Mouse (Mus musculus) heart, embryonic 11.5 days (tissue): ENCODE measurements around the gene Asxl1. TPM values are rescaled to one million over a fixed set of nuclear protein-coding genes. Genes with fewer than 3 reads are reported as not detected.

Experiments
- ATAC-seq: fragments of 200-750 bp; cut with Nextera tagmentation; replicated peaks from 2 replicates; pipeline ENCODE4 v1.8.0; 2017; ENCODE audit warnings: moderate library complexity; ENCODE audit not compliant: insufficient number of reproducible peaks, low FRiP score, low TSS enrichment
- H3K27ac ChIP-seq: fragments of 300-500 bp; sonication (generic); 2 replicates; pipeline ENCODE4 v1.5.1; 2014; ENCODE audit warnings: mild to moderate bottlenecking, low read depth, low read length
- H3K27me3 ChIP-seq: fragments of 300-500 bp; sonication (generic); 2 replicates; pipeline ENCODE4 v1.6.1; 2014; ENCODE audit warnings: mild to moderate bottlenecking, low read length, mixed read lengths; ENCODE audit not compliant: control insufficient read depth, insufficient read depth
- H3K36me3 ChIP-seq: fragments of 300-500 bp; sonication (generic); 2 replicates; pipeline ENCODE4 v1.6.1; 2014; ENCODE audit warnings: mild to moderate bottlenecking, low read length, moderate library complexity, mixed read lengths; ENCODE audit not compliant: control insufficient read depth, insufficient read depth
- H3K4me1 ChIP-seq: fragments of 300-500 bp; sonication (generic); 2 replicates; pipeline ENCODE4 v1.6.1; 2014; ENCODE audit warnings: low read length; ENCODE audit not compliant: control insufficient read depth, insufficient read depth
- H3K4me2 ChIP-seq: fragments of 300-500 bp; sonication (generic); 2 replicates; pipeline ENCODE4 v1.6.1; 2014; ENCODE audit warnings: mild to moderate bottlenecking, moderate library complexity
- H3K4me3 ChIP-seq: fragments of 300-500 bp; sonication (generic); 2 replicates; pipeline ENCODE4 v1.5.1; 2014; ENCODE audit warnings: low read depth, low read length
- H3K9ac ChIP-seq: fragments of 300-500 bp; sonication (generic); 2 replicates; pipeline ENCODE4 v1.6.1; 2014; ENCODE audit warnings: mild to moderate bottlenecking, low read depth, low read length, moderate library complexity
- H3K9me3 ChIP-seq: fragments of 300-500 bp; sonication (generic); replicated peaks from 2 replicates; pipeline ENCODE4 v1.6.1; 2016; ENCODE audit warnings: low read length; ENCODE audit not compliant: control insufficient read depth
- WGBS: fragments of 180-500 bp; shearing (Covaris S2); extraction: QIAGEN DNeasy Blood & Tissue Kit; methylation state at CpG from one replicate; pipeline ENCODE4 v1.1.7; 2014; ENCODE audit not compliant: insufficient replicate concordance; 5-methylcytosine and 5-hydroxymethylcytosine counted together
- polyA plus RNA-seq: library from polyadenylated mRNA; unstranded; fragments of >200 nt; fragmentation: Nextera tagmentation; extraction: Ambion mirVana; gene quantifications from 2 replicates; pipeline ENCODE4 v1.2.1, GENCODE M21; 2014

Gene Asxl1
- polyA plus RNA-seq, 1 experiment from 2014 or later, result 13.8 TPM

DNA sequence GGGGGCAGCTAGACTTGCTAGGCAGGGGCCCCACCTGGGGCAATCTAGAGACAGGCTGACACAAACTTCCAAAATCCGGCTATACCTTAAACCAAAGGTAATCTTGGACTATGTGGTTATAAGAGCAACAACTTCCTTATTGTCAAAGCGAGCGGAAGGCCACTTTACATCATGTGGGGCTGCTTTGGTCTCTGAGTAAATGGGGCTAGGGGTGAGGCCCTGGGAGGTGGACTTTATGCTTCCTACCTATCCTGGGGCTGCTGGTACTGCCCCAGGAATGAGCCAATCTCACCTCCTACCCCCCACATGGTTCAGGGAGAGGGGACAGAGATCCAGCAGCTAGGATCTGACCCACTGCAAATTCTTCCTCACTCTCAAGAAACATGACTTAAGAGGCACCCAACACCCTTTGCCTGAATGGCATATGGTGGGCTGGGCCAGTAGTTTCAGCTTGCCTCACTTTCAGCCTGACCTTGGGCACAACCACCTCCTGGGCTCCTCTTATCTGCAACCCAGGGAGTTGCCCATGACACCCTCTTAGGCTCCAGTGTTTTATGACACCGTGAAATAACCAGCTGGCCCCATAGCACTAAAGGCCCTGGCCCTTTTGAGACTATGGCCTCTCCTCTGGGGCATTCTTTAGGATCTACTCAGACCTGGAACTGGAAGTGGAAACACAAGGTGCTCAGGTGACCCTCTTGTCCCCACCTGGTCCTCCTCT lies 79.7 kb downstream of the Asxl1 start:
- Histone ChIP-seq H3K9ac (no peak overlapping the region), H3K27ac (peak overlapping the region; percentile 35; the same call in 1 of the 2 replicates), H3K9me3 (no peaks in the 10 kb centered on the region), H3K36me3 (peaks cover 9% of the 10 kb centered on the region), H3K4me1 (peaks cover 74% of the 10 kb centered on the region), H3K27me3 (no peaks in the 10 kb centered on the region), H3K4me3 (no peak overlapping the region), H3K4me2 (no peak overlapping the region)
- ATAC-seq, result no peak
- 65% methylated on average over 4 of the region's 4 CpGs for WGBS

DNA sequence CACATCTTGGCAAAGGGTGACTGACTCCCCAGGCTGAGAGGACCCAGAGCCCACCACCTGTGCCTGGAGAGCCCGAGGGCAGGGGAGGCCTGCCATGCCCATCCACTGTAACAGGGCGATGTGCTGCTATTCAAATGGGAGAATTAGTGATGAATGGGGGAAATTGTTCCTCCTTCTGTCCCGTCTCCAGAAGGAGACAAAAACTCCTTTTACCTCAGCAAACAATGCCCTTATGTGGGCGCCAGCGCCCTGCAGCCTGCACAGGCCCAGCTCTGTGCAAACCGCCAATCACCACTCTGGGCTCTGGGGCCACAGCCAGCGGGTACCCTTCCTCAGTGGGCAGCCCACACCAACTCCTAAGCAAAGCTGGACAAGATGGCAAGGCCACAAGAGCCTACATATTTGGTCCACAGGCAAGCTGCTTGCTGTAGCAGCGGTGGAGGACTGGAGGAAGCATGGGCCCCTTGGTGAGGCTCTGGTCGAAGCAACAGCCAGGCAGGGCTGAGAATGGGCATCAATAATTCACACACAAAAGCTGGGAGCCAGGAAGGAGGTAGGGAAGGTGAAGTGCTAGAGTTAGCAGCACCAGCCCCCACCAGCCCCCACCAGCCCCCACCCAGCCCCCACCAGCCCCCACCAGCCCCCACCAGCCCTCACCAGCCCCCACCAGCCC lies 80.5 kb downstream of the Asxl1 start:
- ATAC-seq, result no peak
- Histone ChIP-seq H3K9ac (peak overlapping the region; percentile 46; the same call in 1 of the 2 replicates), H3K36me3 (peaks cover 12% of the 10 kb centered on the region), H3K4me1 (peaks cover 79% of the 10 kb centered on the region), H3K27me3 (no peaks in the 10 kb centered on the region), H3K4me3 (no peak overlapping the region), H3K4me2 (no peak overlapping the region), H3K9me3 (no peaks in the 10 kb centered on the region), H3K27ac (peak overlapping the region; percentile 57; the same call in 1 of the 2 replicates)
- WGBS, result 71% methylated on average over 9 of the region's 9 CpGs

DNA sequence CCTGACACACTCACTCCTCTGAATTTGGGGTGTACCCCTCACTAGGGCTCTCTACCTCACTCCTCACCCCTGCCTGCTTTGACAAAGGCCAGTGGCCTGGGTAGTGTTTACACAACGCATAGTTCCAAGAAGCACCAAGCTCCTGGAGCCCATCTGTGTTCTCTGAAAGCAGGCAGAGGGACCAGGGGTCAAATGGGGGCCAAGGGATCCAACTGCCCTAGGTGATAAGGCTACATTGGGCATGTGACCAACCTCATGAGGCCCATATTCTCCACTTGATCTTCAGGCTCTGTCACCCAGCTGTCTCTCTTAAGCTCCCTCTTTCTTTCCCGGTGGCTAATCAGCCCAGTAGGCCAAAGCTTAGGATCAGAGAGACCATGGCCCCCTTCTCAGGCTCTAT lies 81.3 kb downstream of the Asxl1 start:
- peak overlapping the region; percentile 22; the same call in 1 of the 2 replicates for H3K9ac ChIP-seq
- 8% methylated on average over 2 of the region's 2 CpGs for WGBS
- no peaks in the 10 kb centered on the region for H3K27me3 ChIP-seq
- peak overlapping the region; percentile 37; the same call in 1 of the 2 replicates for H3K27ac ChIP-seq
- no peak overlapping the region for H3K4me2 ChIP-seq
- no peak overlapping the region for H3K4me3 ChIP-seq
- H3K36me3 ChIP-seq, result peaks cover 12% of the 10 kb centered on the region
- no peaks in the 10 kb centered on the region for H3K9me3 ChIP-seq
- peak; percentile 23; the same call in 1 of the 2 replicates for ATAC-seq
- peaks cover 82% of the 10 kb centered on the region for H3K4me1 ChIP-seq

DNA sequence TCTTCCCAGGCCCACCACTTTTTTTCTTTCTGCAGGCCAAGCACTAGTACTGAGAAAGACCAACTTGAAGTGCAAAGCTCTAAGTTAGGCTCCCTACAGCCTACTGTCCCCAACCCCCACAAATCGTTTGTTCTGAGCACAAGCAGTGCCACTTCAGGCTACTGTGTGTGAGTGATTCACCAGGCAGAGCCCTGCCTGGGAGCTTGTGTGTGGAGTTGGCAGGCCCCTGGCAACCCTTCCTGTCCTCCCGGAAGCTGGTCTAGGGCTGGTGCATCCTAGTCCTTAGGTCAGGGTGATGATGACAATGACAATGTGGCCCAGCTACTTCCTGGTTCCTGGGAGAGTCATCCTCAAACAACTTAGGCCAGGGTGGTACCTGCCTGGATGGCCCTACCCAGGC lies 82.9 kb downstream of the Asxl1 start:
- peaks cover 82% of the 10 kb centered on the region for H3K4me1 ChIP-seq
- peaks cover 12% of the 10 kb centered on the region for H3K36me3 ChIP-seq
- ATAC-seq, result no peak
- no peaks in the 10 kb centered on the region for H3K9me3 ChIP-seq
- peak overlapping the region; percentile 29 for H3K27ac ChIP-seq
- no peak overlapping the region for H3K4me2 ChIP-seq
- no peaks in the 10 kb centered on the region for H3K27me3 ChIP-seq
- no peak overlapping the region for H3K9ac ChIP-seq
- WGBS, result 56% methylated on average over 2 of the region's 2 CpGs
- H3K4me3 ChIP-seq, result no peak overlapping the region

DNA sequence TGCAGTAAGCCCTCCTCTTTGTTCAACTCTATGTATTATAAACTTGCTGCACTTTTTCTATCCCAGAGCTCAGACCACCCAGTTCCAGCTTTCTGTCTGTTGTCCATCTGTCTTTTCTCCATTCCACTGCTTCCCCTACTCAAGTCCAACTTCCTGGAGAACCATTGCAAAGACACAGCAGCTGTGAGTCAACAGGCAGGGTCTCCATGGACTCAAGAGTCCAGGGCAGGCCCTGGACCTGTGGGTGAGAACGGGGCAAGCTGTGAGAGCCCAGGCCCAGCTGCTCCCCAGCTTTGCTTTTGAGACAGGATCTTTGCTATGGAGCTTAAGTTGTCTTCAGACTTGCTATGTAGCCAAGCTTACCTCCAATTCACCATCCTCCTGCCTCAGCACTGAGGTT lies 84.9 kb downstream of the Asxl1 start:
- no peaks in the 10 kb centered on the region for H3K27me3 ChIP-seq
- ATAC-seq, result no peak
- H3K9me3 ChIP-seq, result no peaks in the 10 kb centered on the region
- WGBS, result 89% methylated on average over 1 of the region's 1 CpGs
- H3K36me3 ChIP-seq, result peaks cover 12% of the 10 kb centered on the region
- no peak overlapping the region for H3K4me2 ChIP-seq
- peaks cover 84% of the 10 kb centered on the region for H3K4me1 ChIP-seq
- no peak overlapping the region for H3K9ac ChIP-seq
- no peak overlapping the region for H3K27ac ChIP-seq
- no peak overlapping the region for H3K4me3 ChIP-seq

DNA sequence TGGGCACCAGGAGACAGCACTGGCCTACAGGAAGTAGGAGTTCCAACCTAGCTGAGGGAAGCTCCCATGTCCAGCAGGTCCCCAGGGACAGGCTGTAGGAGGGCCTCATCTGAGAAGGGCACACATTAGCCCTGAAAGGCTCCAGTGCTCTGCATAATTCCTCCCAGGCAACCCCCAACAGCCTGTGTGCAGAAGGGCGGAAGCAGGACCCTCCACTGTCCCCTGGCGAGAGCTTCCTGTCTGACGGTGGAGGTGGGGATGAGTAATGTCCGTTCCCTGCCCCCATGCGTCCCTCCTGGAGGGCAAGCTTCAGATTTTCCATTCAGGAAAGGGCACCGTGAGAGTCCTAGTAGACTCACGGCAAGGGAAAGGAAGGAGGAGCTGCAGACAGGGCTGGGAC lies 86.9 kb downstream of the Asxl1 start:
- Histone ChIP-seq H3K27ac (peak overlapping the region; percentile 54), H3K4me3 (no peak overlapping the region), H3K9ac (no peak overlapping the region), H3K4me1 (peaks cover 87% of the 10 kb centered on the region), H3K9me3 (no peaks in the 10 kb centered on the region), H3K36me3 (peaks cover 15% of the 10 kb centered on the region), H3K4me2 (0 out of 2 replicates have a peak overlapping the region, but pooled peaks have one; percentile 3), H3K27me3 (no peaks in the 10 kb centered on the region)
- ATAC-seq, result peak; percentile 44
- 28% methylated on average over 7 of the region's 7 CpGs for WGBS

DNA sequence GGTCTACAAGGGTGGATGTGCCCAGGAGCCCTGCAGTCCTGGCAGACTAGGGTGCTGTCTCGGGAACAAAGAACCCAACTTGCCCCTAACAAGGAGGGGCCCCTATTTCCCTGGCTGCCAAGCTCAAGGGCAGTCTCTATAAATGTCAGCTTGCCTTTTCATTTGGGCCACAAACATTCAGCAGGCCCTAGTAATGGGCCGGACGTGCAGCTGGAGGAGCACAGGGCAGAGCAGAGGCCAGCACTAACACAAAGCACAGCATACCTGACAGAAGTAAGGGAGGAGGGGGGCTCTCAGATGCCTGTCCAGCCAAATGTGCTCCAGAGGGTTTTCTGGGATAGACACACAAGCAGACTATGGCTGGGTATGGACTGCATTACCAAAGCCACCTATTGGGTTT lies 88.2 kb downstream of the Asxl1 start:
- no peaks in the 10 kb centered on the region for H3K27me3 ChIP-seq
- peaks cover 82% of the 10 kb centered on the region for H3K4me1 ChIP-seq
- peak overlapping the region; percentile 54 for H3K27ac ChIP-seq
- H3K9me3 ChIP-seq, result no peaks in the 10 kb centered on the region
- no peak overlapping the region for H3K4me3 ChIP-seq
- H3K36me3 ChIP-seq, result peaks cover 15% of the 10 kb centered on the region
- 60% methylated on average over 3 of the region's 3 CpGs for WGBS
- H3K4me2 ChIP-seq, result no peak overlapping the region
- ATAC-seq, result no peak
- H3K9ac ChIP-seq, result no peak overlapping the region; the same call in 1 of the 2 replicates

DNA sequence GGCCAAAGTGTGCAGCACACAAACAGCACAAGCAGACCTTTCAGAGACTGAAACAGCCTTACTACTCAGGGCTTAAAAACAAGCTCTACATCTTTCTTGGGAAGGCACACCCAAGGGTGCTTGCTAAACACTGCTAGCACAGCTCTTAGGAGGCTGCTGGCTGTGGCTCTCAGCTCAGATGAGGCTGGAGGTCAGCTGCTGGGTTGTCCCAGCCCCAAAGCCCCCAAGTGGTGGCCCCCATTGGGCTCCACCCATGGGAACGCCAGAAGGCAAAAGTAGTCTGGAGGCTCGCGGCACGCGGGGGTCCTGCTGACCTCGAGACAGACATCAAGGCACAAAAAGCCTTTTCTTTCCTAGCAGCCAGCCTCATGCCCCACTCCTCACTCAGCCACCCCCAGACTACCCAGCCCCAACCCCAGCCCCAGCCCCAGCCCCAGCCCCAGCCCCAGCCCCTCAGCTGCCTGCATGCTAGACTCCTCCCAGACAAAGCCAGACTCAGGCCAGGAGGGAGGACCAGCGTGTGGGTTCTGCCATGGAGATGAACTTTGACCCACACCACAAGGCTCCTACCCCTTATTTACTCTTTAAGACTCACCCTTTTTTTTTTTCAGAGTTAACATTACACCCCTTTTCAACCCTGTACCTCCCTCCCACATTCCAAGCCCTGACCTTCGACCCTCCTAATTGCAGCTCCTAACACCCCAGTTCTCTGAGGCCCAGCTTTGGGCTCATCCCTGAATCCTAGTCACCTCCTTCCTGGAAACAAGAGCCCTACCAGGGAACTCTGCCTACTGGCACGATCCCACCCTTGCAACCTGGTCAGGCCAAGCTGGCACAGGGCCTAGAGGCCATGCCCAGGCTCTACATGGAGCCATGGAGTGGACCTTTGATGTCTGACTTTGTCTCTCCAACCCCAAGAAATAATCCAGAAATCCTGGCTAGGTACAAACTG lies 89.5 kb downstream of the Asxl1 start:
- 48% methylated on average over 9 of the region's 9 CpGs for WGBS
- Histone ChIP-seq H3K9me3 (no peaks in the 10 kb centered on the region), H3K9ac (peak overlapping the region; percentile 58), H3K27me3 (no peaks in the 10 kb centered on the region), H3K4me3 (no peak overlapping the region), H3K27ac (peak overlapping the region; percentile 31), H3K36me3 (peaks cover 8% of the 10 kb centered on the region), H3K4me2 (no peak overlapping the region), H3K4me1 (peaks cover 76% of the 10 kb centered on the region)
- no peak for ATAC-seq
